Mouse (Mus musculus) hindbrain, embryonic 14.5 days (tissue): ENCODE measurements around the gene Cldn11. TPM values are rescaled to one million over a fixed set of nuclear protein-coding genes. Genes with fewer than 3 reads are reported as not detected.

Source experiments
- ATAC-seq: fragments of 200-750 bp; cut with Nextera tagmentation; 2 replicates; pipeline ENCODE4 v1.8.0; 2017; ENCODE audit warnings: moderate number of reproducible peaks, mild to moderate bottlenecking, moderate TSS enrichment, moderate library complexity; ENCODE audit not compliant: low FRiP score
- DNase-seq: peaks from one replicate; pipeline ENCODE4 v3.0.0-alpha.2; 2015; ENCODE audit warnings: low spot score
- H3K27ac ChIP-seq: fragments of 300-500 bp; sonication (generic); 2 replicates; pipeline ENCODE4 v1.5.1; 2014; ENCODE audit warnings: mild to moderate bottlenecking, moderate library complexity
- H3K27me3 ChIP-seq: fragments of 300-500 bp; sonication (generic); 2 replicates; pipeline ENCODE4 v1.6.1; 2014; ENCODE audit warnings: mild to moderate bottlenecking, low read length, mixed read lengths; ENCODE audit not compliant: control insufficient read depth, insufficient read depth
- H3K36me3 ChIP-seq: fragments of 300-500 bp; sonication (generic); replicated peaks from 2 replicates; pipeline ENCODE4 v1.6.1; 2014; ENCODE audit not compliant: control insufficient read depth, insufficient read depth
- H3K4me1 ChIP-seq: fragments of 300-500 bp; sonication (generic); replicated peaks from 2 replicates; pipeline ENCODE4 v1.6.1; 2014; ENCODE audit warnings: antibody characterized with exemption, low read length, mixed read lengths; ENCODE audit not compliant: control insufficient read depth, insufficient read depth
- H3K4me2 ChIP-seq: fragments of 300-500 bp; sonication (generic); replicated peaks from 2 replicates; pipeline ENCODE4 v1.6.1; 2014; ENCODE audit warnings: mild to moderate bottlenecking, moderate library complexity
- H3K4me3 ChIP-seq: fragments of 300-500 bp; sonication (generic); replicated peaks from 2 replicates; pipeline ENCODE4 v1.5.1; 2014; ENCODE audit warnings: mild to moderate bottlenecking, low read length
- H3K9ac ChIP-seq: fragments of 300-500 bp; sonication (generic); 2 replicates; pipeline ENCODE4 v1.6.1; 2014
- H3K9me3 ChIP-seq: fragments of 300-500 bp; sonication (generic); 2 replicates; pipeline ENCODE4 v1.6.1; 2016; ENCODE audit warnings: low read length; ENCODE audit not compliant: control insufficient read depth
- WGBS: fragments of 180-500 bp; shearing (Covaris S2); extraction: QIAGEN DNeasy Blood & Tissue Kit; methylation state at CpG from one replicate; pipeline ENCODE4 v1.1.7; 2014; 5-methylcytosine and 5-hydroxymethylcytosine counted together
- polyA plus RNA-seq: library from polyadenylated mRNA; unstranded; fragments of >200 nt; fragmentation: Nextera tagmentation; extraction: Ambion mirVana; gene quantifications from 2 replicates; pipeline ENCODE4 v1.2.1, GENCODE M21; 2014

Gene Cldn11
- polyA plus RNA-seq, 1 experiment from 2014 or later = 40.3 TPM

DNA sequence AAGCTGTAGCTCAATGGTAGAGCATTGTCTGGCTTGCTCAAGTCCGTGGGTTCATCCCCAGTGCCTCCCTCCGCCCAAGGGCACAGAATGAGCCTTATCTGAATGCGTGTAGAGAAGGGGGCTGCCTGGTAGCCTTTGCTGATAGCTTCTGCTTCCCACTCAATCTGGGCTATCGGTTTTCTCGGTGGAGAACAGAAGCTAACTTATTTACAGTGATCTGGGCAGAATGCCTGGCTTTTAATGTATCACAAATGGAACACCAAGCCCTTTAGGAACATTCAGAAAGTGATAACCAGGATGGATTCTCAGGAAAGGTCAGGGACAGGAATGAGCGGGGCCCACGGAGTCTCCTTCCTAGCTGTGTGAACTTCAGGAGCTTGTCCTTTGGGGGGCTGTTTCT lies 1.1 kb upstream of the Cldn11 start:
- H3K4me3 ChIP-seq = no peak overlapping the region
- WGBS = 88% methylated on average over 7 of the region's 7 CpGs
- ATAC-seq = no peak
- no peak overlapping the region for H3K27ac ChIP-seq
- no peak overlapping the region for H3K4me2 ChIP-seq
- H3K27me3 ChIP-seq = peaks cover 20% of the 10 kb centered on the region; the same call in 1 of the 2 replicates
- H3K9ac ChIP-seq = no peak overlapping the region
- no peaks in the 10 kb centered on the region for H3K9me3 ChIP-seq
- no peaks in the 10 kb centered on the region for H3K36me3 ChIP-seq
- peaks cover 5% of the 10 kb centered on the region; the same call in 1 of the 2 replicates for H3K4me1 ChIP-seq
- no peak for DNase-seq

DNA sequence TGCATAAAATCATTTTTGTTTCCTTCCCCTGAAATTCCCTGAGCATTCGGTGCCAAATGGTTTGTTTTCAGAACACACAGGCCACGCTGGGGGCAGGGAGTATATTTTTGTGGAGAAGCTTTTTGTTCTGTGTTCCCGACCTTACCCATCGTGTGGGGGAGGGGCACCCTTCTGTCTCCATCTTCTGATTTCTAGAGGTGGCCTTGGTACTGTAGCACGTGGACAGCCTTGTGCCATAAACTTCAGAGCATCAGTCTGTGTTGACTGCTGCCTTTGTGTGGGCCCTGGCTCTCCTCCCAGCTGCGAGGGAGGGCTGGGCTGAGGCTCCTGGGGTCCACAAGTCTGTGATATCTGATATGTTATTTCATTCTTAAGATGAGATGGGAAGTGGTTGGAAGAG lies 2.4 kb downstream of the Cldn11 start:
- Histone ChIP-seq H3K27me3 (peaks cover 16% of the 10 kb centered on the region; the same call in 1 of the 2 replicates), H3K9me3 (no peaks in the 10 kb centered on the region), H3K4me1 (peaks cover 5% of the 10 kb centered on the region; the same call in 1 of the 2 replicates), H3K9ac (no peak overlapping the region), H3K4me2 (no peak overlapping the region), H3K36me3 (no peaks in the 10 kb centered on the region), H3K27ac (no peak overlapping the region), H3K4me3 (no peak overlapping the region)
- ATAC-seq (no peak), DNase-seq (no peak)
- WGBS = 62% methylated on average over 6 of the region's 6 CpGs

DNA sequence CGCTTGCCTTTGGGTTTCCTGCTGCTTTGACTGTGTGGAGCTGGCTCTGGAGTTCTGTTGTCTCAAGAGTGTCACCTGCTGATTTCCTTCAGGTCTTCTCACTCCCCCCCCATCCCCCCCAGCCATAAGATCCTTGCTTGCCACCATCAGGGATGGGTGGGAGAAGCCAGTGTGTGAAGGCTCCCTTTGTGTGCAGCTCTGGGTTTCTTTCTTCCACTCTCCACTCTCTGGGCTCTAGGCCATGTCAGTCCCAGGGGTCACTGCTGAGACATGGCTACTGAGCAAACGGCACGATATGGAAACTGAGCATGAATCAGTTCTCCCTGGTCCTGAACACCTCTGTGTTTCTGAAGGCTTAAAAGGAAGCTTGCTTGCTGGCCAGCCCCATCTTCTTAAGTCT lies 6.4 kb downstream of the Cldn11 start:
- Histone ChIP-seq H3K27ac (no peak overlapping the region), H3K9me3 (no peaks in the 10 kb centered on the region), H3K4me3 (no peak overlapping the region), H3K4me1 (0 out of 2 replicates have a peak, but pooled peaks cover 3% of the 10 kb centered on the region), H3K4me2 (no peak overlapping the region), H3K9ac (no peak overlapping the region), H3K36me3 (no peaks in the 10 kb centered on the region), H3K27me3 (no peaks in the 10 kb centered on the region)
- 39% methylated on average over 3 of the region's 3 CpGs for WGBS
- ATAC-seq (no peak), DNase-seq (no peak)

DNA sequence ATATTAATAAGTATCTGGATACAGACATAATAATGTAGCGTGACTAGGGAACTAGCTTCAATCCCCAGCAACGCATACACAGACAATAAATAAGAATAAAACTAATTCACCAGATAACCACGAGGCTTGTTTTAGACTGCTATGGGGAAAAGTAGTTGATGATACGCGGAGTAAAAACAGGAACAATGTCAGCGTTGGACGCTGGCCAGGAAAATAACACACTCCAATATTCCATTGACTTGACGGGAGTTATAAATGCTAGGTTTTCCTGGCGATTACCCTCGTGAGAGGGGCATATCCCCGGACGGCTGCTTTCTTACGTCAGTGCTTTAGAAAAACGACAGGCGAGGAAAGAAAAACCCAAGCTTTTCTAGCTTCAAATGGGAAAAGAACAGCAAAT lies 8.1 kb downstream of the Cldn11 start:
- H3K4me3 ChIP-seq = no peak overlapping the region
- H3K9me3 ChIP-seq = no peaks in the 10 kb centered on the region
- H3K4me2 ChIP-seq = no peak overlapping the region
- H3K9ac ChIP-seq = no peak overlapping the region
- 73% methylated on average over 15 of the region's 15 CpGs for WGBS
- no peak overlapping the region for H3K27ac ChIP-seq
- ATAC-seq (no peak), DNase-seq (no peak)
- H3K36me3 ChIP-seq = no peaks in the 10 kb centered on the region
- H3K4me1 ChIP-seq = 0 out of 2 replicates have a peak, but pooled peaks cover 5% of the 10 kb centered on the region
- no peaks in the 10 kb centered on the region for H3K27me3 ChIP-seq

DNA sequence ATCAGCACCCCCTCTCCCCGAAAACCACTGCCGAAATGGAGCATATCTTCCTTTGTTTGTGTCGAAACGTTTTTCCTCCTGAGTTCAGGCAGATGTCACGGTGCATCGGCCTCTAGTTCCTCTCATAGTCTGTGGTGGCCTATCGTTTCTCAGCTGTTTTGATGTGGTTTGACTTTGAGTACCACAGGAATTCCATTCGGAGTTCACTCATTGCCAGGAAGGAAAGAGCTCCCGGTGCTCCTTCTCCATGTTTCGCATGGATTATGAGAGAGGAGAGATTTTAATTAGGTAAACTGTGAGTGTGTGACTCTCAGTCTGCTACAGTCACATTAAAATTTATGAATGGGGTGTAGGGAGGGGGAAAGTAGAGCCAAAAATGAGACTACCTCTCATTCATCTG lies 10.3 kb downstream of the Cldn11 start:
- Histone ChIP-seq H3K4me1 (0 out of 2 replicates have a peak, but pooled peaks cover 5% of the 10 kb centered on the region), H3K9ac (no peak overlapping the region), H3K4me2 (no peak overlapping the region), H3K4me3 (no peak overlapping the region), H3K27me3 (no peaks in the 10 kb centered on the region), H3K36me3 (no peaks in the 10 kb centered on the region), H3K27ac (no peak overlapping the region), H3K9me3 (no peaks in the 10 kb centered on the region)
- DNase-seq = no peak
- 74% methylated on average over 10 of the region's 10 CpGs for WGBS
- no peak for ATAC-seq

DNA sequence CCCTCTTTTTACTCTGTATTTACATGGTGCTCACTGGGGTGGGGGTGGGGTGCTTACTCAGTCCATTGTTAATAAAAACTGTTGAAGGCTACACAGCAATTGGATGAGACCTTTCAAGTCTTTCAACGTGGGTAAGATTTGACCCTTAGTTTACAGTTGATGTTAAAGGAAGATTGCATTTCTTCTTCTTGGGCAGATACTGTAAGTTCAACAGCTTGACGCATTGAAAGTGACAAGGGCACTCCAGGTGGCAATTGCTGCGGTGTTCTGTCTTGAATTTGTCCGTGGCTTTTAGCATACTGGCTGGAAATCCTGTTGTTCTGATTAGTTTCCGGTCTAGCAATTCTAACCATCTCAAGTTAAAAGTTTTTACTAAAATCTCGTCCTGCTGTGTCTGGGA lies 11.6 kb downstream of the Cldn11 start:
- Histone ChIP-seq H3K4me2 (no peak overlapping the region), H3K27me3 (no peaks in the 10 kb centered on the region), H3K9ac (no peak overlapping the region), H3K27ac (no peak overlapping the region), H3K9me3 (no peaks in the 10 kb centered on the region), H3K36me3 (no peaks in the 10 kb centered on the region), H3K4me3 (no peak overlapping the region), H3K4me1 (0 out of 2 replicates have a peak, but pooled peaks cover 5% of the 10 kb centered on the region)
- no peak for ATAC-seq
- DNase-seq = no peak
- 27% methylated on average over 6 of the region's 6 CpGs for WGBS

DNA sequence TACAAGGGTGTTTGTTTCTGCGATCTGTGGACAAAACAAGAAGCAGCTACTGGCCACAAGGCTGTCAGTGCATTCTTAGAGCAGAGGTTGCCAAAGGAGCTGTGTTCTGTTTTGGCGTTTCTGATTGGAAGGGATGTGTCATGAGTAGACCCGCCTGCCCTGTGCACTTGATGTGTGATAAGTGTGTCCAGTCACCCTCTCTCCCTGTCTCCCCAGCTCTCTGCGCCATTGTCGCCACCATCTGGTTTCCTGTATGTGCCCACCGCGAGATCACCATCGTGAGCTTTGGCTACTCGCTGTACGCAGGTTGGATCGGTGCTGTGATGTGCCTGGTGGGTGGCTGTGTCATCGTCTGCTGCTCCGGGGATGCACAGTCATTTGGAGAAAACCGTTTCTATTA lies 13.1 kb downstream of the Cldn11 start:
- Histone ChIP-seq H3K4me1 (0 out of 2 replicates have a peak, but pooled peaks cover 5% of the 10 kb centered on the region), H3K4me3 (no peak overlapping the region), H3K4me2 (no peak overlapping the region), H3K9me3 (no peaks in the 10 kb centered on the region), H3K27ac (no peak overlapping the region), H3K9ac (no peak overlapping the region), H3K27me3 (no peaks in the 10 kb centered on the region), H3K36me3 (no peaks in the 10 kb centered on the region)
- 95% methylated on average over 14 of the region's 14 CpGs for WGBS
- DNase-seq (no peak), ATAC-seq (no peak)

DNA sequence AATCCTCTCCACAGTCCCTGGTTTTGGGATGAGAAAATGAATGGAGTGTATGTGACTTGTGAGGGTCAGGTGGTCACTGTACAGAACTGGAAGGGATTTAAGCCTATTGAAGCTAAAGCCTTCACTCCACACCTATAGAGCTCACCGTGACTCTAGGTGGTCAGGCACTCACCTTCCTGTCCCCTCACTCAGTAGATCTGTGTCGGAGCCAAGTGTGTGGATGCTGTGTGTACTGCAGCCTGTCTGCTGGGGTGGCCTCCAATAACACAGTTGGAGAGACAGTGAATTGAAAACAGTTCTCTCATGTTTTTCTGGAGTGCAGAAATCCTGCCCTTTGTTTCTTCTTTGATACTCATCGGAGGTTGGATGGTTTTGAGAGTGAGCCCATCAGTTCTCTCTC lies 16.1 kb downstream of the Cldn11 start:
- ATAC-seq = 0 out of 2 replicates have a peak, but pooled peaks have one; percentile 27
- H3K27ac ChIP-seq = no peak overlapping the region
- DNase-seq = no peak
- no peak overlapping the region for H3K4me3 ChIP-seq
- no peaks in the 10 kb centered on the region for H3K36me3 ChIP-seq
- 56% methylated on average over 3 of the region's 3 CpGs for WGBS
- H3K4me1 ChIP-seq = 0 out of 2 replicates have a peak, but pooled peaks cover 5% of the 10 kb centered on the region
- no peak overlapping the region for H3K9ac ChIP-seq
- no peaks in the 10 kb centered on the region for H3K9me3 ChIP-seq
- no peak overlapping the region for H3K4me2 ChIP-seq
- H3K27me3 ChIP-seq = no peaks in the 10 kb centered on the region

DNA sequence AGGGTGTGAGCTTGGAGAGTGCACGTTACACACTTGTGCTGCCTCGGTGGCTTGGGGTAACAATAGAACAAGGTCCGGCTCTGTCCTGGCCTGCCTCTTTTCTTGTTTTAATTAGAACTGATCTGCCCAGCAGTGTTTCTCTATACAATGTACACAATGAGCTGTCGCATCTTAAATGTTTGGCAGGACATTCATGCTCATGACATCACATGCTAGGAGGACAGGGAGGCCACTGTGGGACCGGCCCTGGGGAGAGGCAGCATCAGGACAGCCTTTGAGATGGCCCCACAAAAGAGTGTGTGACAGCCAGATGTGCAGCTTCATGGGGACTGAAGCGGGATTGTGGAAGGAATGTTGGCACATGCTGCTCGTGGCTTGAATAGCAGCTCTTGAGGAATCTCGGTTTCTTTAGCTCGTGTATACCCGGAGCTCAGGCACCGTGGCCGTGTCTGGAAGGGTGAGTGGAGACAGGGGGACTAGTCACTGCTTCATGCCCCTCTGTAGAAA lies 16.7 kb downstream of the Cldn11 start:
- Histone ChIP-seq H3K4me1 (no peaks in the 10 kb centered on the region), H3K9me3 (no peaks in the 10 kb centered on the region), H3K9ac (no peak overlapping the region), H3K4me3 (no peak overlapping the region), H3K27ac (no peak overlapping the region), H3K4me2 (no peak overlapping the region), H3K36me3 (no peaks in the 10 kb centered on the region), H3K27me3 (no peaks in the 10 kb centered on the region)
- ATAC-seq = peak; percentile 67; the same call in 1 of the 2 replicates
- no peak for DNase-seq
- WGBS = 17% methylated on average over 12 of the region's 12 CpGs

DNA sequence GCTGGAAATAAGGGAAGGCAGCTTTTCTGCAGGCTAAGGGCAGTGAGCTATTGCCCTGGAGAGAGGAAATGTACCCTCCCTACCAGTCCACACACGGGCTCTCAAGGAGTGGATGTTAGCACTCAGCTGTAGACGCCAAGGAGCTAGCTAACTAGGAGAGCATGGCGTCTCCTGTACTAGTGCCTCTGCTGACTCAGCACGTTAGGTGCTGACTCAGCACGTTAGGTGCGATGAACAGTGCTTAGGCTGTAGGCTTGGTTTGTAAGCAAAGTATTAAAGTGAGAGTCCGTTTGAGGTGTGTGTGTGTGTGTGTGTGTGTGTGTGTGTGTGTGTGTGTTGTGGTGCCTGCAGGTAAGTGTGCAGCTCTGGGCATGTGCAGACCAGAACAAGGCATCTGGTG lies 40.6 kb downstream of the Cldn11 start:
- 86% methylated on average over 7 of the region's 7 CpGs for WGBS
- Histone ChIP-seq H3K36me3 (no peaks in the 10 kb centered on the region), H3K4me3 (no peak overlapping the region), H3K9me3 (0 out of 2 replicates have a peak, but pooled peaks cover 3% of the 10 kb centered on the region), H3K27me3 (no peaks in the 10 kb centered on the region), H3K4me2 (no peak overlapping the region), H3K4me1 (no peaks in the 10 kb centered on the region), H3K27ac (no peak overlapping the region), H3K9ac (no peak overlapping the region)
- DNase-seq (no peak), ATAC-seq (0 out of 2 replicates have a peak, but pooled peaks have one; percentile 21)
